Mouse (Mus musculus) adrenal gland, postnatal 4 days (tissue): ENCODE measurements around the gene Ociad1. TPM values are rescaled to one million over a fixed set of nuclear protein-coding genes. Genes with fewer than 3 reads are reported as not detected.

Experiments
- DNase-seq, 2 experiments: peaks; one replicate each; pipeline ENCODE4 v3.0.0; 2021 to 2022; ENCODE audit warnings: low spot score in 2 of 2, mixed read lengths in 2 of 2
- total RNA-seq, 2 experiments: library from RNA; stranded (reverse); gene quantifications; 2 replicates each; pipeline ENCODE4 v1.2.3; 2021

Ociad1 gene
- total RNA-seq, 2 experiments from 2014 or later: 203 to 214 TPM

DNA sequence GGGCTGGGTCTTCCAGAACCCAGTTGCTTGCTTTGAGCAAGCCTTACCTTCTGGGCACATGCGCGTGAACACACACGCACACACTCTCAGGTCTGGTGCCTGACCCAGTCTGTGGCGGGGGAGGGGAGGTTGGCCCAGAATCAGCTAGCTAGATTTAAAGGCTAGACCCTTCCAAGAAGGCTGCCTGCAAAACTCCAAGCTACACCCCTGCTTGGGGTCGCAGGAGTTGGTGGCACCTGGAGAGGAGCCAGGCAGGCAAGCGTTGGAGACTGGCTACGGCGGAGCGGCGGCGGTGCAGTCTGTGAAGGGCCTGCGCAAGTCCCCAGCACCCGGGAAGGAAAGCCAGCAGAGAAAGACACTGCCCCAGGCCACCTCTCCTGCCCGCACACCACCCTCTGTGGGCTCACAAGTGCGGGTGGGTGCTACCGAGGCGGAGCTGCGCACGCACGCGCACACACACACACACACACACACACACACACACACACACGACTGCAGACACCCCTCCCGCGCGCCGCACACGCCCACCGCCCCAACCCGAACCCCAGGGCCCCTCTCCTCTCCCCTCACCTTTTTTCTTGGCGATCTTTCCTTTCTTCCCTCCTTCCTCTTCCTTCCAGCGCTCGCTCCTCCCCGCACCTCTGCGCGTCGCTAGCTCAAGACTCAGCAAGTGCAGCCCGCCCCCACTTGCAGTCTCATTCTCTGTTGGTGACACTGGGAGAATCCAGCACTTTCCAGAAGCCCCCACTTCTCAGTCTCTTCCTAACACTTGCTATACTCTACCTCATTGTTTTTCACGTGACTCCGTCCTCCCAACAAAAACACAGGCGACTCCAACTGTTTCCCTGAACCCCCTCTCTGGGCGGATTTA, 45.6 kb downstream of the Ociad1 start:
- DNase-seq: no peak

GRCm38 (mm10) chr5:73338832-73339163, 46.2 kb downstream of the Ociad1 start:
- DNase-seq: no peak

GRCm38 (mm10) chr5:73339779-73340722, 47.5 kb downstream of the Ociad1 start:
- DNase-seq: no peak

GRCm38 (mm10) chr5:73340723-73341235, 48.2 kb downstream of the Ociad1 start, which contains the start of gene Ociad2:
Gene Ociad2 (minus strand): TSS chr5:73341028.
- no peak for DNase-seq

GRCm38 (mm10) chr5:73342701-73343355, 50.2 kb downstream of the Ociad1 start:
- no peak for DNase-seq

- peak in 1 of 2 experiments; percentile 4 for DNase-seq
These were observed 51.7 kb downstream of the Ociad1 start for GRCm38 (mm10) chr5:73344310-73344709.

GRCm38 (mm10) chr5:73345254-73345653, 52.7 kb downstream of the Ociad1 start:
- DNase-seq: no peak

GRCm38 (mm10) chr5:73349514-73349913, 56.9 kb downstream of the Ociad1 start:
- DNase-seq: no peak

- no peak for DNase-seq
These were observed 59.2 kb downstream of the Ociad1 start for GRCm38 (mm10) chr5:73351796-73352195.

DNA sequence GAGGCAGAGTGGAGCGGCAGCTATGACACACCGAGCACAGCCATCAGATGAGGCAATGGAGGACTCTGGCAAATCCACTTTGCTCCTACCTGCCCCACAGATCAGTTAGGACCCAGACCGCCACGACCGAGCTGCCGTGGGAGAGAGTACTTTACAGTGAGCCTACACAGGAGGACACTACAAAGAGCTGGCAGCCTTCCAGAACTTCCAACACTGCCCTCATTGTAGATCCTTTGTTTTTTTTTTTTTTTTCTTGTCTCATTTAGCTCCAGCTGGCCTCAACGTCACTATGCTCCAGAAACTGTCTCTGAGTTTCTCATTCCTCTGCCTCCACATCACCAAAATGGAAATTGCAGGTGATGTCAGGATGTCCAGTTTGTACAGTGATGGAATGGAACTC, 60.9 kb downstream of the Ociad1 start:
- DNase-seq: no peak

DNA sequence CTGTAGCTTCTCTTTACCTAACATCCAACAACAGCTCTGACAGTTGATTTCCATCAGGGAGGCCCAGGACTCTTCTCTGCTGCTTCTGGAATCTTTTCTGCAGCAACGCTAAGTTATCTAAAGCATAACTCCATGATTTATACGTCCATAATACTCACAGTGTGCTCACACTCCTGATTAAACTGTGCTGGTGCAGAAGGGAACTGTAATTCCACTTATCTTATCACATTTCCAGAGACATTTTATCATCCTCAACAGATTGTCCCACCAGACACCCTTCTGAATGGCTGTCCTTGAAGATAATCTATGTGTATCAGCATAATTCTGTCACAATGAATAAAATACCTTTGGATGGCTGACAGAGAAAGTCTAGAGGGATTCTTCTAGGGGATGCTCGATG, 61.4 kb downstream of the Ociad1 start:
- no peak for DNase-seq

DNA sequence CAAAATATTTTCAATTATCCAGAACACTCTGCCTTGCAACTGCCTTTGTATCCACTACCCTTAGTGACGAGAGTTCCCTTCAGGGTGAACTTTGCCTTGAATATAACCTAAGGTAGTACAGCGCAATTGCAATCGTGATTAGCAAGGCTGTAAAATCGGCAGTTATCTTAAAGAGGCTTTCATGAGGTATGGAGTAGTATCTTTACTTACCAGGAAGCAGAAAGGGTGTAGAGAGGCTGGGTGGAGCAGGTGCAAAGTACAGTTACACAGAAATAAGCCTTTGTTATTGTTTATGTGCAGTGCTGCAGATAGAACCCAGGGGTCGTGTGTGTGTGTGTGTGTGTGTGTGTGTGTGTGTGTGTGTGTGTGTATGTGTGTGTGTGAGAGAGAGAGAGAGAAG, 62.8 kb downstream of the Ociad1 start:
- no peak for DNase-seq

GRCm38 (mm10) chr5:73359134-73359751, 66.7 kb downstream of the Ociad1 start:
- DNase-seq: no peak

GRCm38 (mm10) chr5:73359752-73360141, 67.2 kb downstream of the Ociad1 start:
- DNase-seq: no peak

GRCm38 (mm10) chr5:73360240-73360639, 67.7 kb downstream of the Ociad1 start:
- DNase-seq: no peak

- no peak for DNase-seq
These were observed 69.8 kb downstream of the Ociad1 start for GRCm38 (mm10) chr5:73362338-73362737.

DNA sequence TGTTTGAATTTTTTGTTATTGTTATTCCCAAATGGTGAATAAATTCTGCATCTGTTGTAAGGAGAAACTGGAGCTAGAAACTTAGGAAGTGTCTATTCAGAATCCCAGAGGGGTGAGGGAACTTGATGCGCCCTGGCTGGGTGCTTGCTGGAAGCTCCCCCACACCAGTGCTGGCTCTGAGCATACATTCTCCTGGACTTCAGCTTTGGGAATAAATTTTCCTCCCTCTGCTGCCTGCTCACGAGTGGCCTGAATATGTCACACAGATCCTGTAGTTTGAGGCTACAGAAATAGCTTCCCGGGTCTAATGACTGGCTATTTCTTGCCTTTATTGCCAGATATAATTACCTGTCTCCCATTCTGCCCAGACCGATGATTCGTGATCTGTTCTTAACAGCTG, 70.2 kb downstream of the Ociad1 start:
- no peak for DNase-seq
